Mouse (Mus musculus) c-Kit-positive CD71-positive TER-119-negative erythroid progenitor cells, embryonic 14.5 days (primary cell): ENCODE data around the gene Fam149b.
A peak's percentile ranks its signal among the peaks of the same experiment; 100 is the strongest.
"Not testable (repeated sequence)": the region's sequence is repeated elsewhere in the genome, so short reads cannot be mapped to it uniquely, and the experiment has no call there.

Experiments
- DNase-seq: peaks from one replicate; pipeline ENCODE4 v3.0.0-alpha.2; 2013; ENCODE audit warnings: low read depth

The Fam149b gene

GRCm38 (mm10) chr14:20347991-20348541 lies at the start of gene Fam149b, which contains the start of gene Ecd:
Gene Fam149b (plus strand): TSS chr14:20348162.
Gene Ecd (minus strand): TSS chr14:20348121.
- DNase-seq, result peak; percentile 96

- not testable (repeated sequence) for DNase-seq
Observed at GRCm38 (mm10) chr14:20305085-20305484, 42.9 kb upstream of the Fam149b start.

DNA sequence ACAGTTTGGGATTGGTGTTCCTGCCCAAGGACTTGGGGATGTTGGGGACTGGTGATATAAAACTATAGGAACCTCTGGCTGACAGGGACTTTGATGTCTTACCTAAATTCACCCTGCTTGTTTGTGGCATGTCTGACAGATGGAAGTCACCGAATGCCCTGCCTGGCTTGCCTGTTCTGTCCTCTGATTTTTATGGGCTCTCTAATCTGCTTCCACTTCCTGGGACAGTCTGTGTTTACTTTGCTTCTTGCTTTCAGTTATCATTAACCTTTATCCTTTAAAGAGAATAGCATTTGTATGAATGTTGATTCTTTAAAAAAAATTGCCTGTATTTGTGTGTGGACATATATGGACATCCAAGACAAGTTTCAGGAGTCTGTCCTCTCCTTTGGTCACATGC lies 32.8 kb upstream of the Fam149b start:
- no peak for DNase-seq

DNA sequence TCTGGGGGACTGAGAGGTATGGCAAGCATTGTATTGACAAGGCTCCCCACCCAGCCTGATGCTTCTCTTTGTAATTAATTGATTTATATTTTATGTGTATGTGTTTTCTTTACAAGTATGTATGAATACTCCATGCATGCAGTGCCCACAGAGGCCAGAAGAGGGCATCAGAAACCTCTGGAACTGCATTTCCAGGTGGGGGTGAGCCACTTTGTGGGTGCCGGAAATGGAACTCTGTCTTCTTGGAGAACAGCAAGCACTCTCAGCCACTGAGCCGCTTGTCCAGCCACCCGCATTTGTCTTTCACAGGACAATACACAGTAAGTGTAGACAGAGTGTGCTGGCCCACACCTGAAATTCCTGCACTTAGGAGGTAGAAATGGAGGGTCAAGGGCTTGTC lies 28.5 kb upstream of the Fam149b start:
- peak; percentile 33 for DNase-seq

GRCm38 (mm10) chr14:20324196-20324595 lies 23.8 kb upstream of the Fam149b start:
- DNase-seq, result no peak

GRCm38 (mm10) chr14:20328474-20328873 lies 19.5 kb upstream of the Fam149b start:
- DNase-seq, result no peak

- DNase-seq, result no peak
Observed at GRCm38 (mm10) chr14:20331316-20331715, 16.6 kb upstream of the Fam149b start.

- DNase-seq, result no peak
Observed at GRCm38 (mm10) chr14:20339415-20339814, 8.5 kb upstream of the Fam149b start.

DNA sequence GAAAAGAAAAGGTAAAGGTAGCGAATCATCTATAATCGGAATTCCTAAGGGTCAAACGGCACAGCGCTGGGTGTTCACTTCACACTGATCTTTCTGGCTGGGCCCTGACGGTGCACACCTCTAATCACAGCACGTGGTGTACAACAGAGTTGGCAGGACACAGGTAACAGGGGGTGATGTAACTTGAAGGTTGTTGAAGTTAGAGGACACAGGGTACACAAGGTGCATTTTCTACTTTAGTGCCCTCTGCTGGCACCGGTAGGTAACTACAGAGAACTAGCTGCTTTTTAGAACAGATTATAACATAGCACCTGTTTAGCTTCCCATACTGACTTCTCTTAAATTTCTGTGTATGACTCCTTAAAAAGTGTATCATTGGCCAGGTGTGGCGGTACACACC lies 7.8 kb upstream of the Fam149b start:
- DNase-seq, result peak; percentile 47

DNA sequence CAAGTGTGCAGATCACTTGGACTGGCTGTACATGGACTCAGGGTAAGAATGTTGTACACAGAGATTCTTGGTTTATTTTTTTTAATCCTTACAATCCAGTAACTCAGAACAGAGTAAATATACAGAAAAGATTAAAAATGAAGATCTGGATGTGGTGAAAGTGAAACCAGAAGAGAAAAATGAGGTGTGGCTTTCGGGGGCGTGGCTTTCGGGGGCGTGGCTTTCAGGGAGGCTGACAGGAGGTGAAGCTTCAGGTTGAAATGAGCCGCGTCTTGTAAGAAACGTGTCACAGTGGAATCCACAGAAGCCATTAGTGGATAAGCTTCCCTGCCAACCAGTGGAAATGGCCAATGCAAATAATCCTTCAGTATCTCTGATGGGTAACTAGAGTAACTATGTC lies 7.1 kb upstream of the Fam149b start:
- DNase-seq, result peak; percentile 49

GRCm38 (mm10) chr14:20345885-20346284 lies 2.1 kb upstream of the Fam149b start:
- DNase-seq, result no peak

DNA sequence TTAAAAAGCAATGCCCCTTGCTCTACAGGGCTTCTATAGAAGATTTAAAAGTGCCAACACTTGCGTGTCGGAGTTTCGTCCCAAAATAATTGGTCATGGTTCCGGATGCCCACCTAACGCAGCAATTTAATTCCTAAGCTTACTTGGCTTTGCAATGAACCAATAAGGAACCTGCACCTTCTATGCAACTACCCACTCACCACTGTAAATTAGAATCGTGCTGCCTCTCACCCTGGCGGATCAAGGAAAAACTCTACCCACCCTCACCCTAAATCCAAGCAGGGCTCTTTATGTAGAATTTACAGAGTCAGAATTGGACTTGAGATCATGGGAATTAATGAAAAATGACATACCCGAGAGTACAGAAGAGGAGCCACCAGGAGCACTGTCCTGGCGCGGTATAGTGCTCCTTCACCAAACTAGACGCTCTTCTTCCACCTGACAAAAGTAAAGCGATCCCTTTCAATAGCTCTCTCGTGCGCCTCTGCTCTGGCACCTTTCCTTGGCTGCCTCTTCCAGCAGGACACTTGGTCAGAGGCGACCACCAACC lies 446 bp upstream of the Fam149b start:
- DNase-seq, result no peak

- DNase-seq, result no peak
Observed at GRCm38 (mm10) chr14:20363230-20363629, 15.3 kb downstream of the Fam149b start.

- no peak for DNase-seq
Observed at GRCm38 (mm10) chr14:20368271-20368670, 20.3 kb downstream of the Fam149b start.

DNA sequence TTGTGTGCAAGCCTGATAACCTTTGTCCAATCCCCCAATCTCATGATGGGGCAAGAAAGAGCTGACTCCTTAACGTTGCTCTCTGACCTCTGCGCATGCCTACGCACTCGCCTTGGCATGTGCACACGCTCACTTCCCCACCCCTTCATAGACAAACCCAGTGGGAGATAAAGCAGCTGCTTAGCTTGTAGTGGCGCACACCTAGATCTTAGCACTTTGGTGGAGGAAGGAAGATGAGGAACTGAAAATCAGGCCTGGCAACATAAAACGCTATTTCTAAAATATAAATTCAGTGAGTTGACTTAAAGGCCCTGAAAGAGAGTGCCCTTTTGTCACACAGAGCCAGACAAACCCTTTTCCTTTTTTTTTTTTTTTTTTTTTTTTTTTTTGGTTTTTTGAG lies 22.8 kb downstream of the Fam149b start:
- DNase-seq, result no peak

DNA sequence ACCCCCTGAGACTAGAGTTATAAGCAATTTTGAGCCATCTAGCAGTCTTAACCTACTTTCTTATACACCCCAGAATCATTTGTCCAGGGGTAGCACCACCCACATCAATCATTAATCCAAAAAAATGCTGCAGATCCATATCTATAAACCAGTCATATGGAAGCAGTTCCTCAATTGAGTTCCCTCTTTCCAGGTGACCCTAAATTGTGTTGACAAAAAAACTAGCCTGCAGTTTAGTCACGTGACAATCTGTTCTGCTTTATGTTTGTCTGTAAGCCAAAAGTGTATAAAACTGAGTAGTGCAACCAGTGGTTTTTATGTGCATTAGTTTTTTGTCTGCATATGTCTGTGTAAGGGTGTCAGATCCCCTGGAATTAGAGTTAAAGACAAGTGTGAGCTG lies 23.9 kb downstream of the Fam149b start:
- DNase-seq, result no peak

DNA sequence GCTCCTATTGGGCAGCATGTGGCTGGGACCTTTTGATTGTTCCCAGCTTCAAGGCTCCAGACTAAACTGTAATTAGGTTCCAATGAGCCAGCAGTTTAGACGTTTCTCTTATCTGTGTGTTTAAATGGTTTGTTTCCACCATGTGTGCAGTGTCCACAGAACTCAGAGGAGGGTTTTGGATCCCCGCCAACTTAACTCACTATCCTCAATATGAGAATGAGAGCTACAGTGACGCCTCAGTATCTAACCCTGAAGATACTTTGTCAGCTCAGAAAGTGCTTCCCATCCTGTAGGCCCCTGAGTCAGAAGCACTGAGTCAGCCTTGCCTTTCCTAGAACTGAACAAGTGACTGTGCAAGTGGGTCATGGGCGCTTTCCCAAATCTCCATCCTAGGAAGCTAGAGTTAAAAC lies 29.2 kb downstream of the Fam149b start:
- DNase-seq, result no peak

- no peak for DNase-seq
Observed at GRCm38 (mm10) chr14:20378313-20379061, 30.5 kb downstream of the Fam149b start.

- no peak for DNase-seq
Observed at GRCm38 (mm10) chr14:20379087-20379640, 31.2 kb downstream of the Fam149b start.

- no peak for DNase-seq
Observed at GRCm38 (mm10) chr14:20379753-20380430, 31.9 kb downstream of the Fam149b start.

DNA sequence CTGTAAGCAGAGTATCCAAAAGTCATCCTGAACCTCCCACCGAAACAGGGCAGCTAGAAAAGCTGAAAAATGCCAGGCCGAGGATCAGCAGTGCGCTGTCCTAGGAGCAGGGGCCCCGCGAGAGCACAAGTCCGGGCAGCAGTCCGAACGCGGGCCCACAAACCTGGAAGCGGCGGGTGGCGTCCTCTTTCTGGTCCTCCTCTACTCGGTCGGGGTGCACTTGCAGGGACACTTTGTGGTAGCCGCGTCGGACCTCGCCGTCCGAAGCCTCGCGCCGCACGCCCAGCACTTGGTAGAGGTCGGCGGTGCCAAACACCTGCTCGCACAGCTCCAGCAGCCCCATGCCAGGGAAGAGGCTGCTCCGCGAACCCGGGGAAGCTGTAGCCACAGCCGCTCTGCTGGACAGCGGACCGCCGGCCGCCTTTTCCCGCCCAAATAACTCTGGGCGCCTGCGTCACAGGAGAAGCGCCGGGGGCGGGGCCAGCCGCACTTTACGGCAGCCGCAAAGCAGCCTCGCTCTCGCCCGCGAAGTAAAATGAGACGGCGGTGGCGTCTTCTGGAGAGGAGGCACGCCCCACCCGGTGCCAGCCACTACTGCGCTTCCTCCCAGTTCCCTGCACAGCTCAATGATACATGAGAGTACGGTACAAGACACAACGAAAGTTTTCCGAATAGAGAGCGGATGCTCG lies 40.6 kb downstream of the Fam149b start, which contains the start of gene Dnajc9:
Dnajc9 (minus strand) TSS at position 470 of the 689 bp plus-strand sequence.
- DNase-seq, result peak; percentile 83
